Mouse (Mus musculus) heart, embryonic 16.5 days (tissue): ENCODE results near the gene Rrad. TPM values are rescaled to one million over a fixed set of nuclear protein-coding genes. Genes with fewer than 3 reads are reported as not detected.

Experiments
- polyA plus RNA-seq: library from polyadenylated mRNA; unstranded; fragments of >200 nt; fragmentation: Nextera tagmentation; extraction: Ambion mirVana; gene quantifications from 2 replicates; pipeline ENCODE4 v1.2.1, GENCODE M21; 2015

Rrad gene
- polyA plus RNA-seq, 1 experiment from 2014 or later = 289 TPM

Other genes with a start within 250 kb of the Rrad start
- 1.3 and 1.7 TPM in 2 replicates for gene Cmtm4, start 235.5 kb downstream of the Rrad start, polyA plus RNA-seq
- 54.2 and 55.9 TPM in 2 replicates for gene Dync1li2, start 188.3 kb downstream of the Rrad start, polyA plus RNA-seq
- 0.11 and 0.13 TPM in 2 replicates for gene Terb1, start 121.4 kb downstream of the Rrad start, polyA plus RNA-seq
- gene Nae1, start 96.7 kb downstream of the Rrad start, polyA plus RNA-seq = 58.4 and 68.8 TPM in 2 replicates
- 2.4 and 3.0 TPM in 2 replicates for gene Car7, start 96.6 kb downstream of the Rrad start, polyA plus RNA-seq
- 6.2 and 6.7 TPM in 2 replicates for gene Pdp2, start 39.9 kb downstream of the Rrad start, polyA plus RNA-seq
- 20.1 and 25.9 TPM in 2 replicates for gene Cdh16, start 6.9 kb downstream of the Rrad start, polyA plus RNA-seq
- 171 and 196 TPM in 2 replicates for gene Ciao2b, start 10.6 kb upstream of the Rrad start, polyA plus RNA-seq
- 0.66 TPM in 1 of 2 replicates, not detected in the other for gene Ces2a, start 102.7 kb upstream of the Rrad start, polyA plus RNA-seq
- gene Ces2b, start 200.2 kb upstream of the Rrad start, polyA plus RNA-seq = 0.19 TPM in 1 of 2 replicates, not detected in the other
- 0.54 TPM in 1 of 2 replicates, not detected in the other for gene Ces2c, start 215.7 kb upstream of the Rrad start, polyA plus RNA-seq